Mouse (Mus musculus) liver, embryonic 14.5 days (tissue): ENCODE measurements around the gene Agbl4.

Experiments used
- CTCF ChIP-seq: IDR thresholded peaks from 2 replicates; pipeline ENCODE4 v1.5.1; 2016; ENCODE audit warnings: antibody characterized with exemption, low read depth, control low read depth
- EP300 ChIP-seq: IDR thresholded peaks from 2 replicates; pipeline ENCODE4 v1.6.1; 2016; ENCODE audit warnings: antibody characterized with exemption, low read depth

DNA sequence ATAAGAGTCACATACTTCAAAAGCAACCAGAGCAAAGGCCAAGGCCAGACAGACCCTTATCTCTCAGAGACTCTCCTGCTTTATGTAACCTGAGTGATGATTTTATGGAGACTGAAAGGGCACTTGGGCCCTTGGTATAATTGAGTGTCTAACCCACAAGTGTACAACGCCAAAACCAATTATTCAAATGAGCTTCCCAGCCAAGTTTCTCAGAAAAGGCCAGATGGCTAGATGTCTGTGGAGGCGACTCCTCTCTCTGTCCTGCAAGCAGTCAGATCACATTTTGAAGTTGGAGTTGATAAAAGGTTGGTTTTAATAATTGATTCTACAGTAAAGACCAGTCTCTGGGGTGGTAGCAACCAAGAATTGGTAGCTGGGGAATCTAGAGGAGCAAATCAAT is 1158.0 kb downstream of the Agbl4 start:
- no peak for TF ChIP-seq CTCF
- TF ChIP-seq EP300 = no peak
